Mouse (Mus musculus) right cerebral cortex, postnatal 14 days (tissue): Measurements from ENCODE around the gene Gprc5a.

Experiments used
- DNase-seq: peaks from one replicate; pipeline ENCODE4 v3.0.0; 2022

Gene Gprc5a

GRCm38 (mm10) chr6:135065236-135065957 lies at the start of gene Gprc5a:
Gprc5a (plus strand) TSS chr6:135065651.
- no peak for DNase-seq

GRCm38 (mm10) chr6:135017211-135017610 lies 48.2 kb upstream of the Gprc5a start:
- DNase-seq: no peak

GRCm38 (mm10) chr6:135019564-135019963 lies 45.9 kb upstream of the Gprc5a start:
- DNase-seq: no peak

- no peak for DNase-seq
Measured at GRCm38 (mm10) chr6:135021633-135022032, 43.8 kb upstream of the Gprc5a start.

GRCm38 (mm10) chr6:135023379-135023778 lies 42.1 kb upstream of the Gprc5a start:
- no peak for DNase-seq

GRCm38 (mm10) chr6:135024781-135025420 lies 40.5 kb upstream of the Gprc5a start:
- no peak for DNase-seq

GRCm38 (mm10) chr6:135026232-135026631 lies 39.2 kb upstream of the Gprc5a start:
- no peak for DNase-seq

GRCm38 (mm10) chr6:135026755-135027154 lies 38.7 kb upstream of the Gprc5a start:
- DNase-seq: no peak

GRCm38 (mm10) chr6:135029246-135029645 lies 36.2 kb upstream of the Gprc5a start:
- no peak for DNase-seq

- no peak for DNase-seq
Measured at GRCm38 (mm10) chr6:135038674-135039073, 26.8 kb upstream of the Gprc5a start.

- no peak for DNase-seq
Measured at GRCm38 (mm10) chr6:135040275-135040871, 25.1 kb upstream of the Gprc5a start.

GRCm38 (mm10) chr6:135041930-135042329 lies 23.5 kb upstream of the Gprc5a start:
- no peak for DNase-seq

GRCm38 (mm10) chr6:135047276-135047675 lies 18.2 kb upstream of the Gprc5a start:
- no peak for DNase-seq

GRCm38 (mm10) chr6:135048509-135048908 lies 16.9 kb upstream of the Gprc5a start:
- DNase-seq: no peak

- no peak for DNase-seq
Measured at GRCm38 (mm10) chr6:135048956-135049355, 16.5 kb upstream of the Gprc5a start.

- DNase-seq: no peak
Measured at GRCm38 (mm10) chr6:135053789-135054188, 11.7 kb upstream of the Gprc5a start.

GRCm38 (mm10) chr6:135055882-135056281 lies 9.6 kb upstream of the Gprc5a start:
- no peak for DNase-seq

- no peak for DNase-seq
Measured at GRCm38 (mm10) chr6:135060728-135061127, 4.7 kb upstream of the Gprc5a start.

- DNase-seq: no peak
Measured at GRCm38 (mm10) chr6:135064621-135065020, 830 bp upstream of the Gprc5a start.

- DNase-seq: no peak
Measured at GRCm38 (mm10) chr6:135066795-135067445, 1.5 kb downstream of the Gprc5a start.

GRCm38 (mm10) chr6:135068221-135068620 lies 2.8 kb downstream of the Gprc5a start:
- DNase-seq: no peak

- no peak for DNase-seq
Measured at GRCm38 (mm10) chr6:135069856-135070255, 4.4 kb downstream of the Gprc5a start.

- no peak for DNase-seq
Measured at GRCm38 (mm10) chr6:135070347-135070746, 4.9 kb downstream of the Gprc5a start.
